Mouse (Mus musculus) neural tube, embryonic 13.5 days (tissue): ENCODE data around the gene Dcst2. TPM values are rescaled to one million over a fixed set of nuclear protein-coding genes. Genes with fewer than 3 reads are reported as not detected.

ENCODE experiments used
- ATAC-seq: fragments of 200-750 bp; cut with Nextera tagmentation; 2 replicates; pipeline ENCODE4 v1.8.0; 2017; ENCODE audit warnings: low read depth, mild to moderate bottlenecking, moderate TSS enrichment, moderate library complexity
- H3K27ac ChIP-seq: fragments of 300-500 bp; sonication (generic); replicated peaks from 2 replicates; pipeline ENCODE4 v1.5.1; 2015; ENCODE audit warnings: moderate library complexity, mild to moderate bottlenecking, inconsistent platforms
- H3K27me3 ChIP-seq: fragments of 300-500 bp; sonication (generic); 2 replicates; pipeline ENCODE4 v1.6.1; 2015; ENCODE audit warnings: mild to moderate bottlenecking, inconsistent platforms
- H3K36me3 ChIP-seq: fragments of 300-500 bp; sonication (generic); 2 replicates; pipeline ENCODE4 v1.6.1; 2015; ENCODE audit warnings: mild to moderate bottlenecking, inconsistent platforms
- H3K4me1 ChIP-seq: fragments of 300-500 bp; sonication (generic); replicated peaks from 2 replicates; pipeline ENCODE4 v1.6.1; 2015; ENCODE audit warnings: inconsistent platforms
- H3K4me2 ChIP-seq: fragments of 300-500 bp; sonication (generic); 2 replicates; pipeline ENCODE4 v1.6.1; 2015; ENCODE audit warnings: inconsistent platforms, mild to moderate bottlenecking, moderate library complexity
- H3K4me3 ChIP-seq: fragments of 300-500 bp; sonication (generic); 2 replicates; pipeline ENCODE4 v1.5.1; 2015; ENCODE audit warnings: mild to moderate bottlenecking, inconsistent platforms
- H3K9ac ChIP-seq: fragments of 300-500 bp; sonication (generic); 2 replicates; pipeline ENCODE4 v1.6.1; 2015; ENCODE audit warnings: moderate library complexity, mild to moderate bottlenecking, inconsistent platforms
- H3K9me3 ChIP-seq: fragments of 300-500 bp; sonication (generic); 2 replicates; pipeline ENCODE4 v1.6.1; 2016; ENCODE audit warnings: inconsistent platforms
- WGBS: fragments of 180-500 bp; shearing (Covaris S2); methylation state at CpG from one replicate; pipeline ENCODE4 v1.1.7; 2015; 5-methylcytosine and 5-hydroxymethylcytosine counted together
- polyA plus RNA-seq: library from polyadenylated mRNA; unstranded; fragments of >200 nt; fragmentation: Nextera tagmentation; extraction: Ambion mirVana; gene quantifications from 2 replicates; pipeline ENCODE4 v1.2.1, GENCODE M21; 2015

Dcst2 gene
- polyA plus RNA-seq, 1 experiment from 2014 or later: 0.17 TPM

GRCm38 (mm10) chr3:89367338-89367737 lies 5.6 kb downstream of the Dcst2 start:
- no peaks in the 10 kb centered on the region for H3K4me1 ChIP-seq
- H3K9ac ChIP-seq: no peak overlapping the region
- no peak overlapping the region for H3K4me3 ChIP-seq
- no peaks in the 10 kb centered on the region for H3K36me3 ChIP-seq
- H3K27ac ChIP-seq: no peak overlapping the region
- 0 out of 2 replicates have a peak, but pooled peaks cover 3% of the 10 kb centered on the region for H3K27me3 ChIP-seq
- no peak for ATAC-seq
- 80% methylated on average over 11 of the region's 11 CpGs for WGBS
- H3K4me2 ChIP-seq: no peak overlapping the region
- H3K9me3 ChIP-seq: no peaks in the 10 kb centered on the region

- Histone ChIP-seq H3K9me3 (no peaks in the 10 kb centered on the region), H3K9ac (no peak overlapping the region), H3K27me3 (0 out of 2 replicates have a peak, but pooled peaks cover 3% of the 10 kb centered on the region), H3K27ac (no peak overlapping the region), H3K4me3 (no peak overlapping the region), H3K4me2 (no peak overlapping the region), H3K4me1 (peaks cover 9% of the 10 kb centered on the region), H3K36me3 (no peaks in the 10 kb centered on the region)
- 52% methylated on average over 5 of the region's 5 CpGs for WGBS
- ATAC-seq: no peak
These were observed 11.9 kb downstream of the Dcst2 start for GRCm38 (mm10) chr3:89373581-89374231.

DNA sequence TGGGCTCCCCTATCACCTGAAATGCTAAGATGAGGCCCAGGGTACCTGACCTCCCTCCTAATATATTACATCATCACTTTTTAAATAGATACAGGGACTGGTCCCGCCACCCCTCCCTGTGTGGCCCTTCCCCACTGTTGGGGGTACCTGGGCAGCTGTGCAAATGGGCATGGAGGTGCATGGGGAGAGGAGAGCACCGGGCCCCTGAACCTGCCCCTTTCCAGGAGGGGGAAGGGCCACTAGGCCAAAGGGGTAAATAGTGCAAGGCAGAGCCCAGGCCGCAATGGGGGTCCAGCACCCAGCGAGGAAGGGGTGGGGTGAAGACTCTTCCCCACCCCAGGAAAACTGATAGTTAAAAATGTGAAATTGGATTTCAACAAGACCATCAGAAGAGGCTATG lies 16.1 kb downstream of the Dcst2 start:
- H3K4me3 ChIP-seq: 0 out of 2 replicates have a peak overlapping the region, but pooled peaks have one; percentile 52

GRCm38 (mm10) chr3:89378394-89379067 lies 16.8 kb downstream of the Dcst2 start:
- WGBS: under 1% methylated on average over 29 of the region's 29 CpGs
- Histone ChIP-seq H3K36me3 (no peaks in the 10 kb centered on the region), H3K27ac (0 out of 2 replicates have a peak overlapping the region, but pooled peaks have one; percentile 20), H3K27me3 (no peaks in the 10 kb centered on the region), H3K9me3 (no peaks in the 10 kb centered on the region), H3K9ac (peak overlapping the region; percentile 83), H3K4me1 (peaks cover 21% of the 10 kb centered on the region), H3K4me3 (peak overlapping the region; percentile 52), H3K4me2 (peak overlapping the region; percentile 76)
- peak; percentile 91 for ATAC-seq

More for the DNA sequence above, 16.1 kb downstream of the Dcst2 start:
- Histone ChIP-seq H3K4me1 (peaks cover 21% of the 10 kb centered on the region), H3K27ac (no peak overlapping the region), H3K4me2 (peak overlapping the region; percentile 76), H3K9me3 (no peaks in the 10 kb centered on the region), H3K9ac (no peak overlapping the region), H3K27me3 (no peaks in the 10 kb centered on the region), H3K36me3 (no peaks in the 10 kb centered on the region)
- ATAC-seq: peak; percentile 20; the same call in 1 of the 2 replicates
- WGBS: 66% methylated on average over 4 of the region's 4 CpGs

- H3K9ac ChIP-seq: no peak overlapping the region
- WGBS: 86% methylated on average over 31 of the region's 31 CpGs
These were observed 17.8 kb downstream of the Dcst2 start for GRCm38 (mm10) chr3:89379388-89380131.

DNA sequence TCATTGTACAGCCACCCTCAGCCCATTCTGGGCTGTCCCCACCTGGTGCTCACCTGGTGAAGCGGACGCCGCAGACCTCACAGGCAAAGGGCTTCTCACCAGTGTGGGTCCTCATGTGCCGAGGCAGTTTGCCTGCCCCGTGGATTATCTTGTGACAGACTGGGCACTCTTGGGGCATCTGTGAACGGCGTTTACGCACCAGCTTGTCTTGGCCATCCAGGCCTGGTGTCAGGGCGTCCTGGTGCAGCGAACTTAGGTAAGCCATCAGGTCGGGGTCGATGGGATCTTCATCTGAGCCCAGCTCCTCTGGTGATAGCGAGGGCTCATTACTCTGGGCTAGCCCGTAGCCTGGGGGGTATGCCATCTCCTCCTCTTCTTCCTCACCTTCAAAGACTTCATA lies 18.5 kb downstream of the Dcst2 start:
- no peak for ATAC-seq
- no peak overlapping the region for H3K27ac ChIP-seq
- no peak overlapping the region for H3K9ac ChIP-seq
- no peak overlapping the region for H3K4me3 ChIP-seq
- peaks cover 21% of the 10 kb centered on the region for H3K4me1 ChIP-seq
- H3K27me3 ChIP-seq: 0 out of 2 replicates have a peak, but pooled peaks cover under 1% of the 10 kb centered on the region
- H3K36me3 ChIP-seq: no peaks in the 10 kb centered on the region
- H3K4me2 ChIP-seq: no peak overlapping the region
- H3K9me3 ChIP-seq: no peaks in the 10 kb centered on the region
- 93% methylated on average over 14 of the region's 14 CpGs for WGBS

More at GRCm38 (mm10) chr3:89379388-89380131, 17.8 kb downstream of the Dcst2 start:
- H3K27me3 ChIP-seq: no peaks in the 10 kb centered on the region
- peaks cover 21% of the 10 kb centered on the region for H3K4me1 ChIP-seq
- H3K27ac ChIP-seq: no peak overlapping the region
- no peak for ATAC-seq
- H3K4me2 ChIP-seq: peak overlapping the region; percentile 76
- H3K36me3 ChIP-seq: no peaks in the 10 kb centered on the region
- no peaks in the 10 kb centered on the region for H3K9me3 ChIP-seq
- H3K4me3 ChIP-seq: no peak overlapping the region

DNA sequence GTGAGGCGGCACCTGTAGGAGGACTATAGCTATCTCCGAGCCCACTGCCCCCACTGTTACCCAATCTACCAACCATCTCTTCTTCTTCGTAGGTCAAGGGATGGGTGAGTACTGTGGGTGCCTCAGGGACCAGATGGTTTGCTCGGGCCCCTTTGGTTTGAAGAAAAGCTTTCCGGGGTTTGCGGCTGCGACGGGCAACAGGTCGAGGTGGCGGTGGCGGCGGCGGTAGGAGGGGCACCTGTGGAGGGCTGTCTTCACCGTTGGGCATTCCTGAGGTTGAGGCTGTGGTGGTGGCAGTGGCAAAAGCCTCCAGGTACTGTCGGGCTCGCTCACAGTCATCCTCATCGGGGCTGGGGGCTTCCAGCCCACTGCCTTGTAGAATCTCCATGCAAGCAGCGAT lies 18.9 kb downstream of the Dcst2 start:
- no peak overlapping the region for H3K4me3 ChIP-seq
- 92% methylated on average over 18 of the region's 18 CpGs for WGBS
- peaks cover 21% of the 10 kb centered on the region for H3K4me1 ChIP-seq
- no peaks in the 10 kb centered on the region for H3K36me3 ChIP-seq
- no peak overlapping the region for H3K4me2 ChIP-seq
- H3K9me3 ChIP-seq: no peaks in the 10 kb centered on the region
- H3K27ac ChIP-seq: no peak overlapping the region
- H3K27me3 ChIP-seq: 0 out of 2 replicates have a peak, but pooled peaks cover 5% of the 10 kb centered on the region
- no peak overlapping the region for H3K9ac ChIP-seq
- no peak for ATAC-seq

GRCm38 (mm10) chr3:89381233-89381632 lies 19.5 kb downstream of the Dcst2 start:
- Histone ChIP-seq H3K4me1 (peaks cover 21% of the 10 kb centered on the region), H3K27ac (no peak overlapping the region), H3K9me3 (no peaks in the 10 kb centered on the region), H3K27me3 (0 out of 2 replicates have a peak, but pooled peaks cover 5% of the 10 kb centered on the region), H3K36me3 (no peaks in the 10 kb centered on the region), H3K4me2 (no peak overlapping the region), H3K4me3 (no peak overlapping the region), H3K9ac (no peak overlapping the region)
- 86% methylated on average over 11 of the region's 11 CpGs for WGBS
- ATAC-seq: no peak

DNA sequence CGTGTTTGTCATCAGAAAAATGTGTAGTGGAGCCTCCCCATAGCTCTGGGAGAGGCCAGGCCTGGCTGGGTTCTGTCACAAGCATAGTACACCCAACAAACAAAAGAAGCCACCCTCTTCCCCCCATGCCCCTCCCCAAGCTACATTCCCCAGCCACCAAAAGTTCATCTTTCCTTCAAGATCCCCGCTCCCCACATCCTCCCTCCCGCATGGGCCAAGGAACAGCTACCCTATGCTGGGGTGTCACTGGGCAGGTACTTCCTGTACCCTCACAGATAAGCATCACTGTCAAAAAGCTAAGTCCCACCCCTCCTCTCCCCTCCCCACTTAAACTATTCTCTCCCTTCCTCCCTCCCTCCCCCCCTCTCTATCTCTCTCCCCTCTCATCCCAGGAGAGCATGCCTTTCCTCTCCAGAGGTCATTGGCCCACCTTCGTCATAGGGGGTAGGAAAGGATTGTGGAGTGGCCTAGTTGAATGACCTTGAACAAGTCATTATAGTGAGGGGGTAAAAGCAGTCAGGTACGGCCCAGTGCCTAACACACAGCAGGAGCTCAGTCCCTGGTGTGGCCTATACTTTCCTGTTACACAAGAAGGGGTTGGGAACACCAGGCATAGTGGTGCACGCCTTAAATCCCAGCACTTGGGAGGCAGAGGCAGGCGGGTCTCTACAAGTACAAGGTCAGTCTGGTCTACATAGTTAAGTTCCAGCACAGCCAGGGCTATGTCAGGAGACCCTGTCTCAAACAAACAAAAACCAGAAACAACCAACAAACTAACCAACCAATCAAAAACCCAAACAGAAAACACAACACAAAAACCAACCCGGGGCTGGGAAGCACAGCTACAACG lies 20.5 kb downstream of the Dcst2 start:
- H3K9ac ChIP-seq: no peak overlapping the region
- no peak overlapping the region for H3K4me2 ChIP-seq
- H3K9me3 ChIP-seq: no peaks in the 10 kb centered on the region
- 87% methylated on average over 9 of the region's 9 CpGs for WGBS
- 0 out of 2 replicates have a peak, but pooled peaks cover 5% of the 10 kb centered on the region for H3K27me3 ChIP-seq
- no peak overlapping the region for H3K4me3 ChIP-seq
- H3K36me3 ChIP-seq: no peaks in the 10 kb centered on the region
- ATAC-seq: no peak
- H3K27ac ChIP-seq: no peak overlapping the region
- peaks cover 21% of the 10 kb centered on the region for H3K4me1 ChIP-seq

- no peak overlapping the region for H3K27ac ChIP-seq
- peaks cover 20% of the 10 kb centered on the region for H3K4me1 ChIP-seq
- H3K36me3 ChIP-seq: no peaks in the 10 kb centered on the region
- ATAC-seq: no peak
- 0 out of 2 replicates have a peak, but pooled peaks cover 5% of the 10 kb centered on the region for H3K27me3 ChIP-seq
- H3K4me2 ChIP-seq: no peak overlapping the region
- 82% methylated on average over 5 of the region's 5 CpGs for WGBS
- H3K4me3 ChIP-seq: no peak overlapping the region
- H3K9ac ChIP-seq: no peak overlapping the region
- H3K9me3 ChIP-seq: no peaks in the 10 kb centered on the region
These were observed 21.2 kb downstream of the Dcst2 start for GRCm38 (mm10) chr3:89382950-89383349.

DNA sequence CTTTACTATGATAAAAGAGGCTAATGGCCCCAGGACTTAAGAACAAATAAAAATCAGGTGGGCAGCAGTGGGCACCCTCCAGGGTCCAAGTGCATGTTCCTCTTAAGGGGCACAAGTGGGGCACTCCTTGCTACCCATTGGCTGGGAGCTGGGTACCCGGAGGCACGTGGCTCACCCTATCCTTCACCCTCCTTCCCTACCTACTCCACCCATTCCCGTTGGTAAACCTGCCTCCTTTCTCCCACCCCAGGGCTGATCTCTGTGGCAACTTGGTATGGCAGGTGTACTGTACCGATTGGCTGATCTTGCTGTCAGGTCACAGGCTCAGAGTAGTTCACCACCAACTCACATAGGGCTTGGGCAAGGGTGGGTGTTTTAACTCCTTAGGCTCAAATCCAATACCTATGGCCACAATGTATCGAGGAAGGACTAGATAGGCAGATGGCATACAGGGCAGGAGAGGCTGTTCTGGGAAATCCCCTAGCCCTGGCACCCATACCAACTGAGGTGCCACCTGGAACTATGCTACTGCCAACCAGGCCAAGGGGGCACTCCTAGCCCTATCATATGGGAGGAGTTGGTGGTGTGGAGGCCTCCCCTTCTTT lies 22.0 kb downstream of the Dcst2 start:
- no peak for ATAC-seq
- no peak overlapping the region for H3K27ac ChIP-seq
- H3K4me1 ChIP-seq: peaks cover 15% of the 10 kb centered on the region
- 0 out of 2 replicates have a peak, but pooled peaks cover 5% of the 10 kb centered on the region for H3K27me3 ChIP-seq
- no peaks in the 10 kb centered on the region for H3K9me3 ChIP-seq
- H3K4me2 ChIP-seq: no peak overlapping the region
- no peak overlapping the region for H3K4me3 ChIP-seq
- H3K9ac ChIP-seq: no peak overlapping the region
- 84% methylated on average over 5 of the region's 5 CpGs for WGBS
- H3K36me3 ChIP-seq: no peaks in the 10 kb centered on the region
